Mouse (Mus musculus): Measurements from ENCODE around the gene B430218F22Rik. TPM values are rescaled to one million over a fixed set of nuclear protein-coding genes. Genes with fewer than 3 reads are reported as not detected.

Gene B430218F22Rik
- under 1 TPM in 1 of 2 experiments, not detected in 1; 0.67 TPM for polyA plus RNA-seq (2017; shearing (Covaris generic))

- peak; percentile 94 for ATAC-seq
Observed at GRCm38 (mm10) chr13:118386511-118387447, at the start of gene B430218F22Rik, which contains the start of gene Mrps30. TSS of gene B430218F22Rik (plus strand) at chr13:118386630. TSS of gene Mrps30 (minus strand) at chr13:118387252.

GRCm38 (mm10) chr13:118350257-118350656, 36.2 kb upstream of the B430218F22Rik start:
- ATAC-seq = peak; percentile 57

- ATAC-seq = no peak
Observed at GRCm38 (mm10) chr13:118350870-118351269, 35.6 kb upstream of the B430218F22Rik start.

- no peak for ATAC-seq
Observed at GRCm38 (mm10) chr13:118363342-118363741, 23.1 kb upstream of the B430218F22Rik start.

- ATAC-seq = no peak
Observed at GRCm38 (mm10) chr13:118365774-118366173, 20.7 kb upstream of the B430218F22Rik start.

GRCm38 (mm10) chr13:118372871-118373270, 13.6 kb upstream of the B430218F22Rik start:
- no peak for ATAC-seq

- peak; percentile 90 for ATAC-seq
Observed at GRCm38 (mm10) chr13:118379155-118379554, 7.3 kb upstream of the B430218F22Rik start.

GRCm38 (mm10) chr13:118380381-118380780, 6.0 kb upstream of the B430218F22Rik start:
- no peak for ATAC-seq

GRCm38 (mm10) chr13:118387448-118387801, 995 bp downstream of the B430218F22Rik start:
- ATAC-seq = peak; percentile 27

GRCm38 (mm10) chr13:118395803-118396202, 9.4 kb downstream of the B430218F22Rik start:
- no peak for ATAC-seq

- ATAC-seq = no peak
Observed at GRCm38 (mm10) chr13:118400340-118400739, 13.9 kb downstream of the B430218F22Rik start.

- no peak for ATAC-seq
Observed at GRCm38 (mm10) chr13:118403544-118403943, 17.1 kb downstream of the B430218F22Rik start.

GRCm38 (mm10) chr13:118411297-118411992, 25.0 kb downstream of the B430218F22Rik start:
- no peak for ATAC-seq

- no peak for ATAC-seq
Observed at GRCm38 (mm10) chr13:118418163-118418562, 31.7 kb downstream of the B430218F22Rik start.

GRCm38 (mm10) chr13:118420408-118420807, 34.0 kb downstream of the B430218F22Rik start:
- no peak for ATAC-seq

GRCm38 (mm10) chr13:118420847-118421246, 34.4 kb downstream of the B430218F22Rik start:
- ATAC-seq = no peak

Other genes starting within 250 kb of the B430218F22Rik start
- gene Mrps30, start 622 bp downstream of the B430218F22Rik start, polyA plus RNA-seq (2017; shearing (Covaris generic)) = 1 to 10 TPM; 1.1 to 1.8 TPM